Mouse (Mus musculus): Measurements from ENCODE around the gene Pnldc1. TPM values are rescaled to one million over a fixed set of nuclear protein-coding genes. Genes with fewer than 3 reads are reported as not detected.
A peak's percentile ranks its signal among the peaks of the same experiment; 100 is the strongest.
"Not testable (repeated sequence)": the region's sequence is repeated elsewhere in the genome, so short reads cannot be mapped to it uniquely, and the experiment has no call there.

The Pnldc1 gene
- 1 to 10 TPM; 2.2 to 2.8 TPM for total RNA-seq (2021)
- long read RNA-seq, experiment 1, partial matches to known transcripts = 3 of 3 reads
- long read RNA-seq, experiment 1, other reads (novel, unspliced or antisense) = 0 of 3 reads
- long read RNA-seq, experiment 2, partial matches to known transcripts = 0 of 2 reads
- long read RNA-seq, experiment 2, other reads (novel, unspliced or antisense) = 1 of 2 reads

DNA sequence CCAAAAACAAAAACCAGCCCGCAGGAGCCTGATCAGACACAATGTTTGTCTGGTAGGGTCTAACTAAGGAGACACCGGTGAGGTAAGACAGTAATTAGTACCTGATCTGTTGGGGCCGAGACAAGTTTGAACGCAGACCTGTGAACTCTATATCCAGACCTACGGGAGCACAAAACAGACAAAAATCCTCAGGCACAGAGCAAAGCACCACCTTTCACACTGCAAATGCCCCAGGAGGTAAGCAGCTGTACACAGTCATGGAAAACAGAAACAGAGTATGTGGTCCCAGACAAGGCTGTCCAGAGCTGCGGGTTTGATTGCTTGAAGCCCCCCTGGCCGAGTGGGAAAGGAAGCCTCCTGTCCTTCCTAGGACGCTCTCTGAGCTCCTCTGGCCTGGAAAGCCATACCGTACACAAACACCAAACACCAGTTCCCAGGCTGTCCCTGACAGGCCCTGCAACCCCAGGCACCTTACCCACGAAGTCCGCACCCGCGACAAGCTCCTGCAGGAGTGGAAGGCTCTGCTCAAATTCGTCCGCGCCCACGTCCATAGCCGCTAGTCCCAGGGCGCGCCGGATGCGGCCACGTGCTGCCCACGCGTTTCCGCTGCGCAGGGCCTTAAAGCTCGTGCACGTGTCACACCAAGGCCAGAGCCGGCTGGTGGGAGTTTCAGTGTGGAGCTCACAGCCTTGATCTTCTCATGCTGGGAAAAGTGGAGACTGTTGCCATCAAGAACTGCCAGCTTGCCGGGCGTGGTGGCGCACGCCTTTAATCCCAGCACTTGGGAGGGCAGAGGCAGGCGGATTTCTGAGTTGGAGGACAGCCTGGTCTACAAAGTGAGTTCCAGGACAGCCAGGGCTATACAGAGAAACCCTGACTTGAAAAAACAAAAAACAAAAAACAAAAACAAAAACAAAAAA lies at the start of gene Pnldc1:
Pnldc1 (minus strand) TSS at position 870 of the 920 bp plus-strand sequence.
- no peak for DNase-seq

DNA sequence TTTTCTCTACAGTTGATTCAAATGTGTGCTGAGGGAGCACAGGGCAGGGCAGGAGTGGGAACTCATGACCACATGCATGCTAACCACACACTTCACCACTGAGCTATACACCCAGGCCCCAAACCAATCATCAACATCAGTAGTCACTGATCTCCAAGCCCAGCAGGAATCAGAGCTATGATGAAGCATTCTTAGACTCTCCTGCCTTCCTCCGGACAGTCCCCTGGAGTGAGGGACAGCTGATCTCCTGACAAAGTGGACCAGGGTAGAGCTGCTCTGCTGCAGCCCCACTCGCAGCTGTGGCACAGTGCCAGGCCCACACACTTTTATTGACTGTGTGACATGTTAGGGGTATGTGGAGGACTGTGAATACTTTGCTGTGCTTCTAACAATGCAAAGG lies 49.3 kb upstream of the Pnldc1 start:
- DNase-seq = not testable (repeated sequence)

DNA sequence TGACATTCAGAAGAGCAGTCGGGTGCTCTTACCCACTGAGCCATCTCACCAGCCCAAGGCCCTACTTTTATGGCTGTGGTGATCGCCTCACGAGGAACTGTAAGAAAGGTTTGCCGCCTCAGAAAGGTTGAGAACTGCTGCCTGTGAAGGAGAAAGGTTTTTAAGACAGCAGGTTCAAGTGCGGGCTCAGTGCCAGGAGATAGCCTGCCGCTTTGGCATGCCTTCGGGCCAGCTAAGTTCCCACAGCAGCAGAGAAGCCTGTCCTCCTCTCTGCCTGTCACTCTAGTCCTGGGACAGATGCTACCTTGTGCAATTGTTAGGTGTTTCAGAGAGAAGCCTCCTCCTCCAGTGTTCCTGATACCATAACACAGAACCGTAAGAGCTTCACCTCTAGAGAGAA lies 46.6 kb upstream of the Pnldc1 start:
- DNase-seq = peak; percentile 43

GRCm38 (mm10) chr17:12949669-12950068 lies 39.6 kb upstream of the Pnldc1 start:
- no peak for DNase-seq

DNA sequence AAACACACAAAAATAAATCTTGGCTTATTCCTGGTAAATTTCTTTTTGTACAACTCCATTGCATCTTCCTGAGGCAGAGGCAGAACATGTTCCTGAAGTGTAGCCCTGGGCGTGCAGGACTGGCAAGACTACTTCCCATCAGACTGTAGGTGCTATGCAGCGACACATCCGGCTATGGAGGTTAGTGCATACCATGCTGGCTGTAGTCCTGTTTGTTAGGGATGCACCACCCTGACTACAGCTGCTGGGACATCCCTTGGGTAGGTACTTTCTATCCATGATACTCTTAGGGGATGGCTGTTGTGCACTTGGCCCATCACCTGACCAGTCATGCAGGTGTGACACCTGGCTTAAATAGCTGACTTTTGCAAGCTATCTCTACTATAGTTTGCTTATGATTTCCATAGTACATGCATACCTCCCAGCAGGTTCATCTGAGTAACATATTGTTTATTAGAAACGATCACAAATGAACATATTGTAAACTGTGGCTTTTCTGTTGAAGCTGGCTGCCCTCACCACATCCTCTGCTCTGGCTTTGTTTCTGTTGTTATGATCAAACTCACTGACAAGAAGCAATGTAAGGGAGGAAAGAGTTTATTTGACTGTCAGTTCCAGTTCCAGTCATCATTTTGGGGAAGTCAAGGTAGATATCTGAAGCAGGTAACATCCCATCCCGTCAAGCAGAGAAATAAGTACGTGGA lies 32.6 kb upstream of the Pnldc1 start:
- no peak for DNase-seq

GRCm38 (mm10) chr17:12941543-12942260 lies 31.7 kb upstream of the Pnldc1 start:
- DNase-seq = no peak

DNA sequence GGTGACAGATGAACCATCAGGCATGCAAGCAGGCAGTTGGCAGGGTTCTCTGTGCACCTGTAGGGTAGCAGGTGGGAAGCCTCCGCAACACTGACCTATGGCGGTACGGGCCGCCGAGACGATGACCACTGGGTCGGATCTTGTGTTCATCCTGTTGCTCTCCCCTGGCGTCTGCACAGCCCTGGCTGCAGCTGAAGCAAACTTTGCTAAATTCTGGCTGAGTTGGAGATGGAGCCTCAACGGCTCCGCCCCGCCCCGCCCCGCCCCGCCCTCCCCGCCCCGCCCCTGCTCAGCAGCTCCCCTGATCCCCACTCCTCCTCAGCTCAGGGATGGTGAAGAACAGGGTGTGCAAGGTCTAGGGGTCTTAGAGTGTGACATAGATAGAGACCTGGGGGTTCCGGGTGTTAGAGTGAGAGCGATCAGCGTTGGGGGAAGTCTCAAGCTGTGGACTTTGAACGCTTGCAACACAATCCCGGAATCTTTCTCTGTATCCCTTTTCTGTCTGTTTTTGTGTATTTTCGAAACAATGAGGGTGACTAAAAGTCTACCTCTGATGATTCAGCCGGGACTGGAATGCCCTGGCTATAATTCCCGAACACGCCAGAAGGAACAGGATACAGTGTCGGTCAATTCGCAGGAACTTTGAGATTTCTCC lies 30.2 kb upstream of the Pnldc1 start, which contains the start of gene Acat3:
Acat3 (minus strand) TSS at position 450 of the 655 bp plus-strand sequence.
- peak; percentile 19 for DNase-seq

DNA sequence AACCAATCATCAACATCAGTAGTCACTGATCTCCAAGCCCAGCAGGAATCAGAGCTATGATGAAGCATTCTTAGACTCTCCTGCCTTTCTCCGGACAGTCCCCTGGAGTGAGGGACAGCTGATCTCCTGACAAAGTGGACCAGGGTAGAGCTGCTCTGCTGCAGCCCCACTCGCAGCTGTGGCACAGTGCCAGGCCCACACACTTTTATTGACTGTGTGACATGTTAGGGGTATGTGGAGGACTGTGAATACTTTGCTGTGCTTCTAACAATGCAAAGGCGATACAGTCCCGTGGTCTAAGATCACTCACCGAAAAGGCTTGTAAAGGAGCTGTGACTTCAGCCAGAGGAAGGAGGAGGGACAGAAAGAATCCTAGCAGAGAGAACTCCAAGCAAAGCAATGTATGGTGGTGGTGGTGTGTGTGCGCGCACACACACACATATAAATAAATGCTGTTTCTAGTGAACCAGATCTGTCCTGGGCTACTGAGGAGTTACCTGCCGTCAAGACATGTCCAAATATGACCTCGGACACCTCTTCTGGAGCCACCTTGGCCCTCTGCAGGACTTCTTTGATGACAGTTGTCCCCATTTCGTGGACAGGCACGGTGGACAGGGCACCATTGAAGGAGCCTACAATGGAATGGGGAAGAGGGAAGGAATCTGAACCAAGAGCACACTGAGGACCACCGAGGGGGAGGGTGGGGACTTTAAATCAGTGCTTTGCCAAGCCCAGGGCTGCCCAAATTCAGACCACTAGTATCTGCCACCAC lies 29.5 kb upstream of the Pnldc1 start:
- not testable (repeated sequence) for DNase-seq

DNA sequence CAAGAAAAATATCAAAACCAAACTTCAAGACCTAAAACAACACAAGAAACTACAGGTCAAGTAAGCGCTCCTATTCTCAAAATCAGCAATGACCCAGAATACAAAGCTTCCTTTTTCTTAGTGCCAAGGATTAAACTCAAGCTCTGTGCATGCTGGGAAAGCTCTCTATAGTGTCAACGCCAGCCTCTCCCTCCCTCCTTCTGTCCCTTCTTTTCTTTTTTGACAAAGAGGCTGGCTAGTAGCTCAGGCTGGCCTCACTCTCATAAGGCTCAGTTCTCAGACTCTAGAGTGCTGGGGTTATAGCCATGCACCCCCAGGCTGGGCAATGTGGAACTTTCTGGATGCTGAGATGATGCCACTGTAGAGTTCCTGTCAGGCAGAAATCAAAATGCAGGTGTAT lies 28.0 kb upstream of the Pnldc1 start:
- no peak for DNase-seq

DNA sequence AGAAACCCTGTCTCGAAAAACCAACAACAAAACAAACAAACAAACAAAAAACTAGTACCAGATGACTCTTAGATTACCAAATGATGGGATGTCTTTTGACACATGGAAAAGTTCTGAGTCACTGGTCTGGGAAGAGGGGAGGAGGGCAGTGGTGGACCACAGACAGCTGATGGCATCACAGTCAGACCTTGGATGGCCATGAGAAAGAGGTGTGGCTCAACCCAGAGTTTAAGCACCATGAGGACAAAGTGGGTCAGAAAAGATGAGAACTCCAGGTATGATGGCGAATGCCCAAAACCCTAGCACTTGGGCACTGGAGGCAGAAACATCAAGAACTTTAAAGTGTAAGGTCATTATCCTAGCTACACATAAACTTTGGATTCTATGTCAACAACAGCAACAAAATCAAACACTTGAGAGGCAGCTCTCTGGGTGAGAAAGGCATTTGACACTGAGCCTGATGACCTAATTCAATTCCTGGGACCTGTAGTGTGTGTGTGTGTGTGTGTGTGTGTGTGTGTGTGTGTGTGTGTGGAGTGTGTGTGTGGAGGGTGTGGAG lies 27.5 kb upstream of the Pnldc1 start:
- DNase-seq = no peak

DNA sequence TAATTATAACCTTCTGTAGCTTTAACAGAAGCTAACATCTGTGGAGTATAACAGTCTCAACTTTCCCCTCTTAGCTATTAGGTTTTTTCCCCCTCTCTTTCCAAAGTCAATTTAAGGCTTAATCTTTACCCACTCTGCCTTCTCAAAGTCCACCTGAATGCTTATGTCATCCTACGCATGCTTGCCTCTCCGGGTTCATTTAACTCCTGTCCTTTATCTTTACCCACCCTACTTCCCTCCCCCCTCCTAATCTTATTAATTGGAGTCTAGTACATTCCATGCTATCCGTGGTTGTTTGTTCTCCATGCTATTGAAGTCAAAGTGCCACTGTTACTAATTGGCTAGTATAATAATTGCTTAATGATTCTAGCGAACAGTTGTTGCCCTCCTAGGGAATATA lies 25.7 kb upstream of the Pnldc1 start:
- no peak for DNase-seq

DNA sequence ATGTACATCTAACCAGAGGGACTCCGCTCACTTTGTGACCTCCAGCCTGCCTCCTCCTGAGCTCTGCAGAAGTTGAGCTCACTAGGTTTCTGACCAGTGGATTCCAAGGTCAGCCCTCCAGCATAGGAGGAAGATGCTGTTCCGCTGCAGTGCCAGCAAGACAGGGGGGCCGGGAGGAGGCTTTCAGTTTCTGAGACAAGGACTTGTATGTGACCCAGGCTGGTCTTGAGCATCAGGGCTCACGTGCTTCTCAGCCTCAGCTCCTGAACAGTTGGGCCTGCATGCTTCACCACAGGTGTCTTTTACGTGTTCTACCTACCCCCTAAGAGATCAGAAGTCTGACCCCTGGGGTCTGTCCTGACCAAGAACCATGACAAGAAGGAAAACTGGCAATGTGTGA lies 21.5 kb upstream of the Pnldc1 start:
- DNase-seq = not testable (repeated sequence)

GRCm38 (mm10) chr17:12925703-12926180 lies 15.7 kb upstream of the Pnldc1 start:
- no peak for DNase-seq

GRCm38 (mm10) chr17:12925001-12925400 lies 15.0 kb upstream of the Pnldc1 start:
- DNase-seq = peak; percentile 42

DNA sequence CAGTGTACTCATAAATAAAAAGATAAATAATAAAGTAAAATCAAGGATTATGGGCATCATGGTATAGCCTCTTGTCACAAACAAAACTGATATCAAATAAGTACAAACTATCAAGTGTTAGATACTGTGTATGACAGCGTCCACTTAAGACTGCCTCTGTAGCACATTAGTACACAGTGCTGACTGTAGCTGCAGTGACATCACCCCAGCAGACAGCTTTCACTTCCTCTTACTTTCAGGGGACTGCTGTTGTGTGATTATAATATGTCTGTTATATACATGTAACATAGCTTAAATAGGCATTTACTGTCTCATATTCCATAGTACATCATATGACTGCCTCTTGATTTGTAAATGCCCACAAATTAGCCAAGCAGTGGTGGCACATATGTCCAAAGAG lies 11.0 kb upstream of the Pnldc1 start:
- DNase-seq = no peak

GRCm38 (mm10) chr17:12916588-12917380 lies 6.8 kb upstream of the Pnldc1 start:
- DNase-seq = no peak

DNA sequence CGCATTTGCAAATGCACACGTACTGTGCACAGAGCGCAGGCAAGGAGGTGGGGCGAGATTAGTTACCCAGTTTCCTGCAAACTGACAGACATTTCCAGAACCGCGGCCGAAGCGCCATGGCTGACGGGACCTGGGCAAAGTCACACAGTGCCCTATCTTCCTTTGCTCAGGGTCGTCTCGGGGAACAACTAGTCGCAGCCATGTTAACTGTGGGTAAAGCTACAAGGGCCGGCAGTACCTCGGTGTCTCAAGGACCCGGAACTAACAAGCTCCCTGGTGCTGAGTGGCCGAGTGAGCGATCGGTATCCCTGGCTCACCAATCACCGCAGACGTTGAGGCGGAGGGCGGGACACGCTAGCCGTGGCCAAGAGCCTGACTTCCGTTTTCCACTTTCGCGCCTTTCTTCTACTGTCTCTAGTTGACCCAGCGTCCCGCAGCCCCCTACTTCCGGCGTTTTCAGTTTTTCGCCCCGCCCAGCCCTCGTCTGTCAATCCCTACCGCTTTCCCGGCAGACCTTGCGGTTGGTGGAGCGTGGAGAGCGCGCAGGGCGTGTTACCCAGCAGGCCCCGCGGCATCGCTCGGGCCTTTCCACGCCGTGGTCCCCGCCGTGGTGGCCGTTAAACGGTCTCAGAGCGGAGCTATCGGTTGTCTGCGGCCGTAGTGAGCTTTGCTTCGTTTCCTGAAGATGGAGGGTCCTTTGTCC lies 6.0 kb upstream of the Pnldc1 start, which contains the start of gene Mrpl18:
Mrpl18 (minus strand) TSS at position 465 of the 703 bp plus-strand sequence.
- peak; percentile 98 for DNase-seq

- peak; percentile 47 for DNase-seq
Observed at GRCm38 (mm10) chr17:12915488-12915880, 5.5 kb upstream of the Pnldc1 start, which contains the start of gene Tcp1. TSS of gene Tcp1 (plus strand) at chr17:12915701.

DNA sequence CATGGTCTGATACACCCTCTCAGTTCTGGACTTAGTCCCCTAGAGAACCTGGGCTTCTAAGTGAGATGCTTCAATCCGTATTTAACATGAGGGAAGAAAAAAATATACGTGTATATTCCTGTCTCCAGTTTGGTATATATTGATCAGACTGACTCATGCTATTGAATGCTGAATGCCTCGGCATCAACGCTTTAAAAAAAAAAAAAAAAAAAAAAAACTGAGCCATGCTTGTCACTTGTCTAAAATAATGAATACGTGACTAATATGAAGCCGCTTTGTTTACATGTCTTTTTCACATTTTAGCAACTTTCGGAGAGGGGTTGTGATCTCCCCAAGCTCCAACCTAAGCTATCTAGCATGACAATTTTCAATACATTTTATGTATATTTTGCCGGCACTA lies 361 bp upstream of the Pnldc1 start:
- DNase-seq = no peak

Measured in adrenal gland, postnatal 10 days (tissue).